Mouse (Mus musculus): ENCODE data around the gene Apom.

The Apom gene

GRCm38 (mm10) chr17:35131500-35132173 lies at the start of gene Apom:
Apom (minus strand) TSS chr17:35132050.
- no peak for DNase-seq (ENCODE audit: inconsistent age in 2 of 2, low spot score in 1 of 2)

- peak in 1 of 2 experiments; percentile 3 for DNase-seq (ENCODE audit: inconsistent age in 2 of 2, low spot score in 1 of 2)
Measured at GRCm38 (mm10) chr17:35180093-35180492, 48.2 kb upstream of the Apom start.

GRCm38 (mm10) chr17:35178528-35178927 lies 46.7 kb upstream of the Apom start:
- peak; percentile 78 to 93 for DNase-seq (ENCODE audit: inconsistent age in 2 of 2, low spot score in 1 of 2)

DNA sequence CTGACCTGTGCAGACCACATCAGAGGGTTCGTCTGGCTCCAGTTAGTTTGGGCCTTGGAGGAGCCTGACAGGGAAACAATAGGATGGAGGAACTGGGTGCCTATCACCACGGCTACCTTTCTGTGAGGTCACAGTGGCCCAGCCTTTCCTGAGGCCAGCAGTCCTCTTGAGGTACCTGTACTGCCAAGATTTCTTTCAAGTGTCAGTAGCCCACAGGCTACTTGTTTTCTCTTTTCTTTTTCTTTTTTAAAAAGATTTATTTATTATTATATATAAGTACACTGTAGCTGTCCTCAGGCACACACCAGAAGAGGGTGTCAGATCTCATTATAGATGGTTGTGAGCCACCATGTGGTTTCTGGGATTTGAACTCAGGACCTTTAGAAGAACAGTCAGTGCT lies 44.1 kb upstream of the Apom start, which contains the start of gene Aif1:
Aif1 (minus strand) TSS at position 101 of the 400 bp plus-strand sequence.
- no peak for DNase-seq (ENCODE audit: inconsistent age in 2 of 2, low spot score in 1 of 2)

GRCm38 (mm10) chr17:35175382-35175781 lies 43.5 kb upstream of the Apom start:
- DNase-seq (ENCODE audit: inconsistent age in 2 of 2, low spot score in 1 of 2): no peak

- DNase-seq (ENCODE audit: inconsistent age in 2 of 2, low spot score in 1 of 2): no peak
Measured at GRCm38 (mm10) chr17:35174201-35174977, 42.5 kb upstream of the Apom start.

GRCm38 (mm10) chr17:35173329-35173728 lies 41.5 kb upstream of the Apom start:
- DNase-seq (ENCODE audit: inconsistent age in 2 of 2, low spot score in 1 of 2): no peak

GRCm38 (mm10) chr17:35172445-35173234 lies 40.8 kb upstream of the Apom start:
- DNase-seq (ENCODE audit: inconsistent age in 2 of 2, low spot score in 1 of 2): no peak

DNA sequence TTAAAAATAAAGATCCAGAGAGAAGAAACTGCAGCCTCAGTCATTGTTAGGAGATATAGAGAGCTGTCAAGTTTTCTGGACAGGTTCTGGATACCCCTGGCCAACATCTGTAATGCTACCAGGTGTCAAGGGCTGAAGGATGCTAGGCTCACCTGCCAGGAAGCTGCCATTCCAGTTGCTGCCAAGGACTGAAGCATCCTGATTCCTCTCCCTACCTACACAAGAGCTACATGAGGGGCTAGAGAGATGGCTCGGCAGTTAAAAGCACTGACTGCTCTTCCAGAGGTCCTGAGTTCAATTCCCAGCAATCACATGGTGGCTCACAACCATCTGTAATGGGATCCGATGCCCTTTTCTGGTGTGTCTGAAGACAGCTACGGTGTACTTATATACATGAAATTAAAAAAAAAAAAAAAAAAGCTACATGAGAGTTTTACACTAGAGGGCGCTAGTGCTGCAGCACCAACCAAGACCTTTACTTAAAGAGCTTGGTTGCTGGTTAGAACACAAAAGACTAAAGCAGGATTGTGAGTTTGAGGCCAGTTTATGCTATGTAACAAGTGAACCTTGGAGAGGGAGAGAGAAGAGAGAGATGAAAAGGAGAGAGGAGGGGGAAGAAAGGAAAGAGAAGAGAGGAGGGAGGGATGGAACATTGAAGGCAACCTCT lies 36.8 kb upstream of the Apom start:
- DNase-seq (ENCODE audit: inconsistent age in 2 of 2, low spot score in 1 of 2): peak in 1 of 2 experiments; percentile 72

- no peak for DNase-seq (ENCODE audit: inconsistent age in 2 of 2, low spot score in 1 of 2)
Measured at GRCm38 (mm10) chr17:35167794-35168193, 35.9 kb upstream of the Apom start.

GRCm38 (mm10) chr17:35166352-35167035 lies 34.6 kb upstream of the Apom start:
- peak; percentile 65 to 88 for DNase-seq (ENCODE audit: inconsistent age in 2 of 2, low spot score in 1 of 2)

GRCm38 (mm10) chr17:35165451-35166155 lies 33.8 kb upstream of the Apom start:
- DNase-seq (ENCODE audit: inconsistent age in 2 of 2, low spot score in 1 of 2): no peak

- DNase-seq (ENCODE audit: inconsistent age in 2 of 2, low spot score in 1 of 2): peak; percentile 99 to 100
Measured at GRCm38 (mm10) chr17:35164568-35165450, 33.0 kb upstream of the Apom start, which contains the start of gene Prrc2a. Prrc2a (minus strand) TSS chr17:35164897.

DNA sequence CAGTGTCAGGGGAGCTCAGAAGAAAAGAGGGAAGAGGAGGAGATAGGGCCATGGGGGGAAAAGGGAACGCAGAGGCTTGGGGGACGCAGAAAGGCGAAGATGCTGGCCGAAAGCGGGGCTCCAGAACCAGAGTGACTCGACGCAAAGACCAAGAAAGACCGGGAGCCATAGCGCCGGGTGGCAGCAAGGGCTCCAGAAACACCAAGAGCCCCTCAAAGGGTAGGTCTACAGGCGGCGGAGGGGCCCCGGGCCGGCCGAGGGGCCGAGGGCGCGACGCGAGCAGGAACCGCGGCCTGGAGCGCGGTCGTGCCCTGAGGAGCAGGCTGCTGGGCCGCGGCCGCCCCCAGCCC lies 32.3 kb upstream of the Apom start:
- no peak for DNase-seq (ENCODE audit: inconsistent age in 2 of 2, low spot score in 1 of 2)

- peak in 1 of 2 experiments; percentile 80 for DNase-seq (ENCODE audit: inconsistent age in 2 of 2, low spot score in 1 of 2)
Measured at GRCm38 (mm10) chr17:35163326-35164081, 31.7 kb upstream of the Apom start.

DNA sequence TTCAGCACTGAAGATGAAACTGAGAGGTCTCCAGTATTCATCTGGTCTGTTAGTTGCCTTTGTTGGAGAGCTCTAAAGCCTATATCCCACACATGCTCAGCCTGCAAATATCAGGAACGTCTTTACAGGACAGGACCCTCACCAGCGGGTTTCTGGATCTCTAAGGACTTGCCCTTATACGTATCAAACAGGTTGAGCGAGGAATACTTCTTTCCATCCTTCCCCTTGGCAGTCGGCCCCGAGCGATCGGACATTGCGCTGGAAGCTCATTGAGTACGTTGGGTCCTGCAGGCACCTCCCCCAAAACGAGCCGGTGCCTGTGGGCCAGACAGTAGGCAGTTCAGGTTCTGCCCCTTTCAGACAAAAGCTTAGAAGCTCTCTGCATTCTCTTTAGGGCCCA lies 30.9 kb upstream of the Apom start:
- peak; percentile 63 to 83 for DNase-seq (ENCODE audit: inconsistent age in 2 of 2, low spot score in 1 of 2)

- DNase-seq (ENCODE audit: inconsistent age in 2 of 2, low spot score in 1 of 2): peak in 1 of 2 experiments; percentile 61
Measured at GRCm38 (mm10) chr17:35162121-35162520, 30.3 kb upstream of the Apom start.

DNA sequence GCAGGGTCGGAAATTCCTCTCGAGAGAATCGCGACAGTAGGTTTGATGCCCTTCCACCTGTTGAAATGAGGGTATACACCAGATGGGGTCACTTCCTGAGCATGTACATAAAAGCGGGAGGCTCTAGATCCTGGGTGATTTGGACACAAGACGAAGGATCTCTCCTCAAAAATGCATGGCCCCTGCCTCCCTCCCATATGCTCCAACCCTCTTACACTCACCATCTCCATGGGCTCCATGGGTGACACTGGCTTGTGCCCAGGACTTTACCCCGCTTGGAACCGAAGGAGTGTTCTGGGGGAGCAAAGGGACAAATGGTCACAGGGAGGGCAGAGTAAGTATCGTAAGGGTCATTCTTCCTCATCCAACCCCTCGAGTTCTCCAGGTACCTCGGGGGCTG lies 29.6 kb upstream of the Apom start:
- no peak for DNase-seq (ENCODE audit: inconsistent age in 2 of 2, low spot score in 1 of 2)
